Mouse (Mus musculus) thymus, postnatal 14 days (tissue): ENCODE measurements at regions not wholly inside any gene's neighbourhood (a gene's known extent, or its start where the extent isn't known, plus 50 kb on each side); places are given as distances from the start of the nearest gene placed in this dataset.
"Not testable (repeated sequence)": the region's sequence is repeated elsewhere in the genome, so short reads cannot be mapped to it uniquely, and the experiment has no call there.

Experiments used
- DNase-seq: peaks from one replicate; pipeline ENCODE4 v3.0.0; 2021

DNA sequence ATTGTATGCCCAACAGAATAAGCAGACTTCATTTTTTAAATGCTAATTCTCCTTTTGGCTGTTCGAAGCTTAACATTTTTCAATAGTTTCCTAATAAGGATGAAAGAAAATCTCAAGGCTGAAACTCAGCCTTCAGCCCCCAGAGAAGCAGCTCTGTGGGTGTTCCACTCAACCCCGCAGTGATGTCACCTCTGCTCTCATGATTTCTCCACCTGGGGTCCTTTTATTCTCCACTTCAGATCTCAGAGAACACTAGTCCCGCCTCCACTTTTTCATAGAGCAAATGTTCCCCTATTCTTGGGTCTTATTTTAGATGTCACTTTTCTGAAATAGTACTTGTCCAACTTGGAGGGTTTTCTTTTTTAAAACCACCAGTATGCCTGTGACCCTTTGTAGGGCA lies 567.3 kb downstream of the Cntn3 start:
- no peak for DNase-seq

GRCm38 (mm10) chr6:101998181-101998580 lies 574.7 kb downstream of the Cntn3 start:
- DNase-seq, result no peak

- no peak for DNase-seq
These were observed 575.3 kb downstream of the Cntn3 start for GRCm38 (mm10) chr6:101997629-101998028.

DNA sequence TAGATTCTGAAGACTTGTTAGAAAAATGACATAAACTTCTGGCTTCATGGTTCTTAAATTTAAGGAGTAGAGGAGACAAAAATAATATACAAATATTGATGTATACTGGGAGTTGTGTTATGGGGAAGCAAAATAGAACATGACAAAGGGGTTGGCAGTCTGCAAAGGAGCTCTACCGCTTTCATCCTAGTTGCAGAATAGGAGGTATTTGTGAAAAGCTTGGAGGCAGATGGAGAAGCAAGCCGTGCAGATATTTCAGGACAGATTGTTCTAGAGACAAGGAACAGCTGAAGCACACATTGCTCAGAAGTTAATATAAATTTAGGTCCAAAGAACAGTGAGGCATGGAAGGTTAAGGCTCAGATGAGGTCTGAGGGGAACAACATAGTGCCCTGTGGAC lies 580.1 kb downstream of the Cntn3 start:
- no peak for DNase-seq

DNA sequence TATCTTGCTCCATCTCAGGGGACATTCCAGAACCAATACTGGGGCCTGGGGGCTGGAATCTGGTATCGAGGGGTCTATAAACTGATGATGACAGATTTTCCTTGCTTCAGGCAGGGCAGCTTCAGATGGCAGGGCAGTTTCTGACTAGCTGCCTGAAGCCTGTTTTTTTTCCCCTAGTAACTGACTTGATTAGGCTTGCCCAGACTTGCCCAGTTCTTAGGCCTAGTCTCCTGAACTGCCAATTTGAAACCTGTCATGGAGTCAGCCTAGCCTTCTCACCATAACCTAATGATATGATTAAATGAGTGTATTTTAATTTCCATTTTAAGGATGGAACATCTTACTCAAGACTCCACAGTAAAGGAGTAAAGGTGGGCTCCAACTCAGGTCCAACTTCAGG lies 591.2 kb downstream of the Cntn3 start:
- no peak for DNase-seq

- DNase-seq, result no peak
These were observed 593.7 kb downstream of the Cntn3 start for GRCm38 (mm10) chr6:101979213-101979612.

DNA sequence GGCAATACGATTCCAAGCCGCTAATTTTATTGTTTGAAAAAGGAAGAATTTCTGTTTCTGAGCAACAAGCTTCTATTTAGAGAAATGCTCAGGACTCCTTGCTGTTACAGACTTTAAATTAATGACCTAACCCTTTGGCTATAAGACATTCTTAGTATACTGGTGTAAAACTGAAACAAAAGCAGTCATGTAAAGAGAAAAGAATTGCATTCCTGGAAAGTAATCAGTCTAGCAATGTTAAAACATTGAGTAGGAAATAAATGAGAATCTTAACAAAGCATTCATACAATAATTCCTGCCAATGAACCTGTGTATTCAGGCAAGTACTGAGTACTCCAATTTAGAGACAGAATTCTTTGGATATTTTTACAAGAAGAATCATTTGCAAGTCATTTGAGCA lies 587.2 kb upstream of the Pdzrn3 start:
- no peak for DNase-seq

- DNase-seq, result not testable (repeated sequence)
These were observed 583.8 kb upstream of the Pdzrn3 start for GRCm38 (mm10) chr6:101961476-101961875.

GRCm38 (mm10) chr6:101949681-101950080 lies 572.0 kb upstream of the Pdzrn3 start:
- DNase-seq, result no peak

- no peak for DNase-seq
These were observed 571.3 kb upstream of the Pdzrn3 start for GRCm38 (mm10) chr6:101948950-101949349.

- DNase-seq, result no peak
These were observed 562.7 kb upstream of the Pdzrn3 start for GRCm38 (mm10) chr6:101940266-101940866.

DNA sequence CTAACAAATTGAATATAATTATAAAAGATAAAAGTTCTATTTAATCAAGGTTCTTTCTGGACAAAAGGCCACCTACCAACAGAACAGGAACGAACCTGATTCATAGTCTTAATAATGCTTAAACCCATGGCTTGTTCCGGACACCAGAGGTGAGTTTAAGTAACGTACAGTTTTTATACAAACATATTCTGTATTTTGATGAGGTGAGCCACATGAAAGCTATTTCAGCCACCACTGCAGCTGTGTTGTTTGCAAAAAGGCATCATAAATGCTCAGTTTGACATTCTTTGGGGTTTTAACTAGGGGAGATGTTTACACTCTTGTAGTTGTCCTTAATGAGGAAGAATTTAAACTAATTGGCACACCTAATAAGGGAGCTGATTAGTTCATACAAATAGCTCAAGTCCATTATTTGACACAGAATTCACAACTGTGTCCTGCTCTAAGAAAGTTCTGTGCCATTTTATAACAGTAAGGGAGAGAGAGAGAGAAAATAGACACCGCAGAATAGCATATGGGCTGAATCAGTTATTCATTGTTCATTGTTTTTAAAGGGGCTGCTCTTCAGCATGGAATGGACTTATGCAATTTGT lies 560.8 kb upstream of the Pdzrn3 start:
- DNase-seq, result no peak

- no peak for DNase-seq
These were observed 560.0 kb upstream of the Pdzrn3 start for GRCm38 (mm10) chr6:101937467-101938392.

DNA sequence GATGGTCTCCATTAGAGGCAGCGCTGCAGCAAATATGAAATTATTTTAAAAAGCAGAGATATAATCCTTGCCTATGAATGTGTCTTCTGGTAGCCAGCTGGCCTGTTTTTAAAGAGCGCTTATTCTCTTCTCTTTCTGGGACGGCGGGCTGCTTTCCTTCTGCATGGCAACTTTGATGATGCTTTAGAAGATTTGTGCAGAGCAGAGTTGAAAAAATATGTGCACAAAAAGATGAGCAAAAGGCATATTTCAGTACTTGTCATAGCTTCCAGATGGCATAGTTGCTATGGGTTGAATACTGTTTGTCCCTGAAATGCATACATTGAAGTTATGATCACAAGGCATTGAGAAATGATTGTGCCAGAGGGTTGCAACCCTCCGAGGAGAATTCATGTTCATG lies 554.1 kb upstream of the Pdzrn3 start:
- DNase-seq, result no peak

GRCm38 (mm10) chr6:101921686-101922085 lies 544.0 kb upstream of the Pdzrn3 start:
- no peak for DNase-seq

DNA sequence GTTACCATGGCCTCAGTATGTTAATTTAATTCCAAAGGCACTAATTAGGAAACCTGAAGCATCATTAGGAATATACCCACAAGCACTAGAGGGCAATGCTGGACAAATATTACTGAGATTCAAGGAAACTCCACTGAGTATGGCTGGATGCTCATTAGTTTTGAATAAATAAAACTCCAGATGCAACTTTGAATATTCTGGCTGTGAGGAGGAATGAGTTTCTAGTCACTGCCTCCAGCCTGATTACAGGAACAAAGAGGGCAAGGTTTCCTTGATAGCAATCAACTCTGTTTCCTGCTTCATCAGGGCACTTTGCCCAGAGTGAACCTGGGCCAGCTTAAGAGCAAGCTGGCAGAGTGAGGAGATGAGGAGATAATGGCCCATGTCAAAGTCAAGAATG lies 543.5 kb upstream of the Pdzrn3 start:
- DNase-seq, result no peak

DNA sequence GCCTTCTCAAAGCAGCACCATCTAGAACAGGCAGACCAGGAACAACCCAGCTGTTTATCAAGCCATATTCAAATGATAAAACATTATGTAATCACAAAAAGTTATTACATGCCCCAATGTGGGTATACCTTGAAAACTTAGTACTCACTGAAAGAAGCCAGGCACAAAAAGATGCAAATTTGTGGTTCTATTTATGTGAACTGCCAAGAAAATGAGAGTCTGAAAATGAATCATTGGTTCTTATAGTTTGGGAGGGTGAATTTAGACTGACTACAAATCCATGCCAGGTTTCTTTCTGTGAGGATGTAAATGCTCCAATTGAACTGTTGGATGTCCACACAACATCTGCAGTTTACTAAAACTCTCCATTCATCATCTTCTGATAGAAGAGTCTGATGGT lies 541.2 kb upstream of the Pdzrn3 start:
- DNase-seq, result no peak

- no peak for DNase-seq
These were observed 527.3 kb upstream of the Pdzrn3 start for GRCm38 (mm10) chr6:101905029-101905342.

DNA sequence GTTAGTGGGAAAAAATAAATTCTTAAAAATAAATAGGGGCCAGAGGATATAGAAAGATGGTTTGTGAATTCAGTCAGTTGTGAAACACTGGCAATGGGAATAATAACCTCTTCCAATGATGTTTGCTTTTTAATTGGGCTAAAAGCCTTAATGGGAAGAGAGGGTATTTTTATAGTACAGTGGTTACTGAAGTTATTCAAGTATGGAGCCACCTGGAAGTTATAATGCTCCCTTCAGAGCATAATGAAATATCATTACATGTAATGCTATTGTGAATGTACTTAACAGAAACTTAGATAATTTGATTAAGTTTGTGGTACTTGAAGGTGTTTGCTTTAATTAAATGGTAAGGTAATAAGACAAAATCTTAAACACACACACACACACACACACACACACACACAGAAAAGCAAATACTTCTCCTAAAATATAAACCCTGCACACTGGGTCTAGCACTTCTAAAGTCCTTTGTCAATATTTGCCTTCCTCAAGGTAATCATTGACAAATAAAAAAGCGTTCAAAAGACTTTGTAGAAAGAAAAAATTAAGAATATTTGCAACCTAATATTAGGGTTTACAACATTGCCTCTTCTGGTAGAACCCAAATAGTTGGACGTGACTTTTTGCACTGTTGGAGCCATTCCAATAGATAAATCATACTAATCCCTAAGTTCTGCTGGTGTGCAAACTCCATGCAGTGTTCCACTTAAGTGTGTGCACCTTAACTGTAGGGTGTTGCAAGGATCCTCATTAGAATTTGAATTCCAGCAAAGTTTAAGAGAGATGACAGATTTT lies 526.7 kb upstream of the Pdzrn3 start:
- DNase-seq, result no peak

DNA sequence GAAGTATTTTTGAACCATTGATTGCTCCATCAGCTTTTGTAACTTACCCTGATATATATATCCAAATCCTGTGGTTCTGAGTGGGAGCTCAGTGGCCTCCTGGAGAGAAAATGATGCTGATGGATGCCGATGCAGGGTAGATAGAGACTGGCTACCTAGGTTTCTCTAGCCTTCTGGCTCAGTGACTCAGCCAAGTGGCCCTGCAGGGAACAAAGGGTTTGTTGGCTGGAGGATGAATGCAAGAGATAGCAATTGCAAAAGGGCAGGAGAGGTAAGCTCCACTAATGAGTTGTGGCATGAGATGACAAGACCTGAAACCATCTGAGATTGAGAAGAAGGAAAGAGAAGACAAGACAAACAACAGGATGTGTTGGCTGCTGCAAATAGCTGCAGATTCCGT lies 524.6 kb upstream of the Pdzrn3 start:
- no peak for DNase-seq

GRCm38 (mm10) chr6:101898544-101898943 lies 520.8 kb upstream of the Pdzrn3 start:
- DNase-seq, result no peak

DNA sequence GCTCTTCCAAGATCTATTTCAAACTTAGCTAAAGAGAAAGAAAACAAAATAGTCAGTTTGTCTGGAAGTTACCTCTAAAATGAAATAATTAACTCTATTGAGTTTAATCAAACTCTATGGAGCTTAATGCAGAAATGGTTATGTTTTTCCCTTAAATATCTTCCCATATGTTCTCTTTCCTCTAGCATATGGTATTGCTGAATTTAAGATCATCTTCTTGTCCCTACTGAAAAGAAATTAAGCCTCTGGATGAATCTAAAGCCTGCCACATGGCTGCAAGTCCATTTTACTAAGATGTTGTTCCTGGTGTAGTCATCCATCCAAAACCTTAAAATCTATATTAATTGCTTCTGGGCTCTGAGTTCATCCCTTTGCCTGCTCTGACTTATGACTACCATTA lies 513.0 kb upstream of the Pdzrn3 start:
- DNase-seq, result no peak

DNA sequence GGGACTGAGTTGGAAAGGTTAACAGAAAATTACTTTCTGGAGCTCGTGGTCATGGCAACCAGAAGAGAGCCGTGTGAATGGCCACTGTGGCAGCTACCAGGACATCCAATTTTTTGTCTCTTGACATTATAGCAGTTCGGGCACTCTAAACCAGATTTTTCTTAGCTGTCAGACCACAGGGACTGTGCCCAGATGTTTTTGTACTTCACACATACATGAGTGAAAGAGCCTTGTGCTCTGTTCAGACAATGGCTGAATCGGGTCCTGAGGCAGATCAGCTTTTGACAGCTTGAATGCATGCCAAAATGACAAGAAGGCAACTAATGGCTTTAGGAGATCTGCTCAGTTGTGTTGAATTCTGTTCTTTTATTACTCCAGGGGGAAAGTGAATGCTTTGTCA lies 505.2 kb upstream of the Pdzrn3 start:
- DNase-seq, result no peak
